Mouse (Mus musculus) thymus, adult 2 months (tissue): ENCODE data around the gene Rnf19b. TPM values are rescaled to one million over a fixed set of nuclear protein-coding genes. Genes with fewer than 3 reads are reported as not detected.

ENCODE experiments used
- DNase-seq: peaks from one replicate; pipeline ENCODE4 v3.0.0; 2021
- H3K27ac ChIP-seq: fragments of 200-500 bp; 2 replicates; pipeline ENCODE4 v1.5.1; 2012; ENCODE audit warnings: low read length, control low read depth; ENCODE audit not compliant: control insufficient read depth, insufficient read depth
- H3K27me3 ChIP-seq: fragments of 200-500 bp; 2 replicates; pipeline ENCODE4 v1.6.1; 2012; ENCODE audit warnings: mild to moderate bottlenecking, low read length, moderate library complexity, mixed read lengths; ENCODE audit not compliant: control insufficient read depth, insufficient read depth
- H3K36me3 ChIP-seq: fragments of 200-500 bp; 2 replicates; pipeline ENCODE4 v1.6.1; 2012; ENCODE audit warnings: mild to moderate bottlenecking, low read length, moderate library complexity; ENCODE audit not compliant: control insufficient read depth, insufficient read depth
- H3K4me1 ChIP-seq: fragments of 200-500 bp; replicated peaks from 2 replicates; pipeline ENCODE4 v1.6.1; 2012; ENCODE audit warnings: low read length; ENCODE audit not compliant: control insufficient read depth, insufficient read depth
- H3K4me3 ChIP-seq: fragments of 200-500 bp; 2 replicates; pipeline ENCODE4 v1.5.1; 2012; ENCODE audit warnings: mild to moderate bottlenecking, low read length, control low read depth, moderate library complexity; ENCODE audit not compliant: control insufficient read depth, insufficient read depth
- CTCF ChIP-seq: fragments of 200-500 bp; IDR thresholded peaks from 2 replicates; pipeline ENCODE4 v1.5.1; 2012; ENCODE audit warnings: mild to moderate bottlenecking, control low read depth, low read length, moderate library complexity, borderline replicate concordance; ENCODE audit not compliant: control insufficient read depth, poor library complexity, insufficient read depth; ENCODE audit errors: extremely low read depth
- POLR2A ChIP-seq: fragments of 200-500 bp; IDR thresholded peaks from 2 replicates; pipeline ENCODE4 v1.6.1; 2012; ENCODE audit warnings: mild to moderate bottlenecking, low read length, control low read depth, moderate library complexity; ENCODE audit not compliant: control insufficient read depth, poor library complexity, insufficient read depth; ENCODE audit errors: extremely low read depth
- WGBS: fragments of 180-500 bp; shearing (Covaris S2); methylation state at CpG from one replicate; pipeline ENCODE4 v1.1.7; 2018; 5-methylcytosine and 5-hydroxymethylcytosine counted together
- polyA plus RNA-seq: library from polyadenylated mRNA; depleted of rRNA; stranded (reverse); fragments of >200 nt; gene quantifications from 2 replicates; pipeline ENCODE4 v1.2.3, GENCODE M21; 2012; rRNA removed

Rnf19b gene
- polyA plus RNA-seq, 1 experiment: 74.1 TPM

- WGBS: 2% methylated on average over 17 of the region's 17 CpGs
Observed at GRCm38 (mm10) chr4:129130755-129131303, 72.8 kb downstream of the Rnf19b start.

DNA sequence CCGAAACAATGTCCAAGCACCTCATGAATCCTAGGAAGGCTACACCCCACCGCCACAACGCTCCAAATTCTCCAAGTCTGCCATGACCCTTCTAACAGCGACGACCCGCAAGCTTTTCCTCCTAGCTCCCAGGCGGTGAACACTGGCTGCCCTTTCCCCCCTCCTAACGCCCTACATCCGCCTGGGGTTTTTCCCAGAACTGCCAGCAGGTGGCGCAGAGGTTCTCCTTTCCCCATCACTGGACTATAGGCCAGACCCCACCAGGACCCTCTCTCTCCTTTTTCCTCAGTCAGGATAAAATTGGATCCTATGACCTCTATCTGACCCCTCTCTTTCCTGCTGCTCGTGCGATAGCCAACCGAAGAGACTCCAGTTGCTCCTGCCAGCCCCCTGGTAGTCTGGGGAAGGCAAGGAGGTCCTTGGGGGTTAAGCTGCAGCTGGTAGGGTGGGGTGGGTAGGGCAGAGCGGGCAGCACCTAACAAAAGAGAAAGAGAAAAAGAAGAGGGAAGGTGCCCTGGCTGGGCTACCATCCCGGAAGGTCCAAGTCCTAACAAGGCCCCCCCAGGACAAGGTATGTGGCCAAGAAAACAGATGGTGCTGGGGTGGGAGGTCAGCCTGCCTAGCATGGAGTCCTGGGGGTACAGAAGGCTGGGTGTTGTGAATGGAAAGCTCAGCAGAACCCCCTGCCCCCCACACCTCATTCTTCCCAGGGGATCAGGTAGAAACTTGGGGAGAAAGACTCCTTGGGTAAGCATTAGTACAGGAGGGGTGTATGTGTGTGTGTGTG lies 76.9 kb downstream of the Rnf19b start:
- H3K4me3 ChIP-seq: no peak overlapping the region
- H3K36me3 ChIP-seq: no peaks in the 10 kb centered on the region
- peaks cover 15% of the 10 kb centered on the region for H3K4me1 ChIP-seq
- no peak for TF ChIP-seq POLR2A
- peak; percentile 83; the same call in 1 of the 2 replicates for TF ChIP-seq CTCF
- DNase-seq: peak; percentile 73
- no peak overlapping the region for H3K27ac ChIP-seq
- WGBS: 15% methylated on average over 15 of the region's 15 CpGs
- peaks cover 16% of the 10 kb centered on the region for H3K27me3 ChIP-seq

More at GRCm38 (mm10) chr4:129130755-129131303, 72.8 kb downstream of the Rnf19b start:
- peaks cover 19% of the 10 kb centered on the region for H3K4me1 ChIP-seq
- peak overlapping the region; percentile 33 for H3K4me3 ChIP-seq
- H3K27ac ChIP-seq: no peak overlapping the region; the same call in 1 of the 2 replicates
- H3K27me3 ChIP-seq: peaks cover 3% of the 10 kb centered on the region; the same call in 1 of the 2 replicates
- H3K36me3 ChIP-seq: no peaks in the 10 kb centered on the region
- TF ChIP-seq POLR2A (no peak), CTCF (0 out of 2 replicates have a peak, but pooled peaks have one; percentile 26)
- peak; percentile 39 for DNase-seq

Other genes with a start within 250 kb of the Rnf19b start
- 7.3 and 10.0 TPM in 2 replicates for gene Trim62, start 174.7 kb upstream of the Rnf19b start, polyA plus RNA-seq
- 6.9 and 7.6 TPM in 2 replicates for gene Azin2, start 95.8 kb upstream of the Rnf19b start, polyA plus RNA-seq
- 60.0 and 60.1 TPM in 2 replicates for gene Ak2, start 66.3 kb upstream of the Rnf19b start, polyA plus RNA-seq
- gene Tmem54, start 47.3 kb downstream of the Rnf19b start, polyA plus RNA-seq: 3.9 and 5.5 TPM in 2 replicates
- gene Hpca, start 63.8 kb downstream of the Rnf19b start, polyA plus RNA-seq: 0.92 and 1.0 TPM in 2 replicates
- gene Fndc5, start 78.7 kb downstream of the Rnf19b start, polyA plus RNA-seq: 1.5 and 7.0 TPM in 2 replicates
- gene S100pbp, start 131.5 kb downstream of the Rnf19b start, polyA plus RNA-seq: 45.3 and 58.7 TPM in 2 replicates
- 17.6 and 19.6 TPM in 2 replicates for gene Yars, start 131.5 kb downstream of the Rnf19b start, polyA plus RNA-seq
- 18.7 and 19.5 TPM in 2 replicates for gene C77080, start 203.1 kb downstream of the Rnf19b start, polyA plus RNA-seq
- gene Sync, start 229.3 kb downstream of the Rnf19b start, polyA plus RNA-seq: 0.50 and 0.88 TPM in 2 replicates